Mouse (Mus musculus) cerebellum, adult 2 months (tissue): Measurements from ENCODE around the gene Cers3. TPM values are rescaled to one million over a fixed set of nuclear protein-coding genes. Genes with fewer than 3 reads are reported as not detected.

Experiments
- DNase-seq, 2 experiments: peaks; one replicate each; pipeline ENCODE4 v3.0.0; 2021
- H3K27ac ChIP-seq: fragments of 200-500 bp; 2 replicates; pipeline ENCODE4 v1.5.1; 2012; ENCODE audit warnings: low read length, control low read depth, inconsistent platforms; ENCODE audit not compliant: insufficient read depth
- H3K27me3 ChIP-seq: fragments of 200-500 bp; 2 replicates; pipeline ENCODE4 v1.6.1; 2012; ENCODE audit warnings: inconsistent platforms, mild to moderate bottlenecking, low read length, moderate library complexity; ENCODE audit not compliant: control insufficient read depth, insufficient read depth
- H3K4me1 ChIP-seq: fragments of 200-500 bp; 2 replicates; pipeline ENCODE4 v1.6.1; 2011; ENCODE audit warnings: low read length; ENCODE audit not compliant: control insufficient read depth, insufficient read depth
- H3K4me3 ChIP-seq: fragments of 200-500 bp; replicated peaks from 2 replicates; pipeline ENCODE3; 2011; ENCODE audit warnings: mild to moderate bottlenecking, low read depth, low read length, control low read depth; ENCODE audit not compliant: insufficient read depth
- CTCF ChIP-seq: fragments of 200-500 bp; IDR thresholded peaks from 2 replicates; pipeline ENCODE4 v1.5.1; 2011; ENCODE audit warnings: low read depth, mild to moderate bottlenecking, control low read depth, low read length, moderate library complexity, borderline replicate concordance; ENCODE audit not compliant: insufficient read depth
- POLR2A ChIP-seq: fragments of 200-500 bp; IDR thresholded peaks from 2 replicates; pipeline ENCODE4 v1.6.1; 2011; ENCODE audit warnings: low read length, control low read depth, borderline replicate concordance; ENCODE audit not compliant: insufficient read depth
- WGBS: fragments of 180-500 bp; shearing (Covaris S2); methylation state at CpG from one replicate; pipeline ENCODE4 v1.1.7; 2018; 5-methylcytosine and 5-hydroxymethylcytosine counted together
- polyA plus RNA-seq: library from polyadenylated mRNA; depleted of rRNA; stranded (reverse); fragments of >200 nt; gene quantifications from 2 replicates; pipeline ENCODE4 v1.2.3, GENCODE M21; 2012

Cers3 gene
- polyA plus RNA-seq, 1 experiment, result 0.20 TPM

- Histone ChIP-seq H3K4me3 (no peak overlapping the region), H3K27ac (no peak overlapping the region), H3K4me1 (no peaks in the 10 kb centered on the region), H3K27me3 (no peaks in the 10 kb centered on the region)
- DNase-seq, result no peak
- WGBS, result 77% methylated on average over 2 of the region's 2 CpGs
- TF ChIP-seq CTCF, result no peak
- TF ChIP-seq POLR2A, result no peak
Measured at GRCm38 (mm10) chr7:66787816-66788215, 44.5 kb downstream of the Cers3 start.

GRCm38 (mm10) chr7:66789860-66790748 is 46.8 kb downstream of the Cers3 start:
- Histone ChIP-seq H3K27me3 (no peaks in the 10 kb centered on the region), H3K27ac (no peak overlapping the region), H3K4me1 (no peaks in the 10 kb centered on the region), H3K4me3 (no peak overlapping the region)
- TF ChIP-seq CTCF, result no peak
- no peak for TF ChIP-seq POLR2A
- DNase-seq, result no peak
- WGBS, result 46% methylated on average over 8 of the region's 8 CpGs

- no peak overlapping the region for H3K4me3 ChIP-seq
- WGBS, result 97% methylated on average over 3 of the region's 3 CpGs
- H3K27me3 ChIP-seq, result no peaks in the 10 kb centered on the region
- no peak overlapping the region for H3K27ac ChIP-seq
- no peak for DNase-seq
- TF ChIP-seq POLR2A (no peak), CTCF (no peak)
- H3K4me1 ChIP-seq, result no peaks in the 10 kb centered on the region
Measured at GRCm38 (mm10) chr7:66791022-66791421, 47.7 kb downstream of the Cers3 start.

- Histone ChIP-seq H3K4me1 (no peaks in the 10 kb centered on the region; the same call in 1 of the 2 replicates), H3K27me3 (no peaks in the 10 kb centered on the region), H3K27ac (no peak overlapping the region), H3K4me3 (no peak overlapping the region)
- TF ChIP-seq POLR2A (no peak), CTCF (no peak)
- DNase-seq, result no peak
- WGBS, result 58% methylated on average over 1 of the region's 1 CpGs
Measured at GRCm38 (mm10) chr7:66796909-66797308, 53.6 kb downstream of the Cers3 start.

- Histone ChIP-seq H3K27ac (no peak overlapping the region), H3K27me3 (no peaks in the 10 kb centered on the region), H3K4me3 (no peak overlapping the region), H3K4me1 (no peaks in the 10 kb centered on the region; the same call in 1 of the 2 replicates)
- no peak for DNase-seq
- no peak for TF ChIP-seq CTCF
- TF ChIP-seq POLR2A, result no peak
- 87% methylated on average over 1 of the region's 1 CpGs for WGBS
Measured at GRCm38 (mm10) chr7:66797345-66797744, 54.0 kb downstream of the Cers3 start.

GRCm38 (mm10) chr7:66798826-66799225 is 55.5 kb downstream of the Cers3 start:
- TF ChIP-seq POLR2A, result no peak
- TF ChIP-seq CTCF, result no peak
- Histone ChIP-seq H3K4me1 (no peaks in the 10 kb centered on the region; the same call in 1 of the 2 replicates), H3K27me3 (no peaks in the 10 kb centered on the region; the same call in 1 of the 2 replicates), H3K4me3 (no peak overlapping the region), H3K27ac (no peak overlapping the region)
- no peak for DNase-seq
- WGBS, result 60% methylated on average over 5 of the region's 5 CpGs

- TF ChIP-seq CTCF (no peak), POLR2A (no peak)
Measured at GRCm38 (mm10) chr7:66800784-66801183, 57.5 kb downstream of the Cers3 start.

GRCm38 (mm10) chr7:66801785-66802184 is 58.5 kb downstream of the Cers3 start:
- H3K27me3 ChIP-seq, result no peaks in the 10 kb centered on the region; the same call in 1 of the 2 replicates
- no peaks in the 10 kb centered on the region; the same call in 1 of the 2 replicates for H3K4me1 ChIP-seq
- no peak for TF ChIP-seq CTCF
- TF ChIP-seq POLR2A, result no peak
- no peak overlapping the region for H3K27ac ChIP-seq
- no peak for DNase-seq
- H3K4me3 ChIP-seq, result no peak overlapping the region

More at GRCm38 (mm10) chr7:66800784-66801183, 57.5 kb downstream of the Cers3 start:
- H3K27me3 ChIP-seq, result no peaks in the 10 kb centered on the region; the same call in 1 of the 2 replicates
- H3K4me1 ChIP-seq, result no peaks in the 10 kb centered on the region; the same call in 1 of the 2 replicates
- DNase-seq, result no peak
- H3K4me3 ChIP-seq, result no peak overlapping the region
- H3K27ac ChIP-seq, result no peak overlapping the region
- 53% methylated on average over 5 of the region's 5 CpGs for WGBS
